Mouse (Mus musculus) neural tube, embryonic 14.5 days (tissue): ENCODE results near the gene St6galnac5. TPM values are rescaled to one million over a fixed set of nuclear protein-coding genes. Genes with fewer than 3 reads are reported as not detected.
A peak's percentile ranks its signal among the peaks of the same experiment; 100 is the strongest.

ENCODE experiments used
- ATAC-seq: fragments of 200-750 bp; cut with Nextera tagmentation; 2 replicates; pipeline ENCODE4 v1.8.0; 2017; ENCODE audit warnings: low read depth, mild to moderate bottlenecking, moderate TSS enrichment, moderate library complexity
- H3K27ac ChIP-seq: fragments of 300-500 bp; sonication (generic); 2 replicates; pipeline ENCODE4 v1.5.1; 2014; ENCODE audit warnings: low read depth, mild to moderate bottlenecking, control low read depth, low read length, moderate library complexity, mixed read lengths
- H3K27me3 ChIP-seq: fragments of 300-500 bp; sonication (generic); 2 replicates; pipeline ENCODE4 v1.6.1; 2014; ENCODE audit warnings: low read length; ENCODE audit not compliant: control insufficient read depth, insufficient read depth
- H3K36me3 ChIP-seq: fragments of 300-500 bp; sonication (generic); 2 replicates; pipeline ENCODE4 v1.6.1; 2014; ENCODE audit warnings: low read length, mixed read lengths; ENCODE audit not compliant: control insufficient read depth, insufficient read depth
- H3K4me1 ChIP-seq: fragments of 300-500 bp; sonication (generic); 2 replicates; pipeline ENCODE4 v1.6.1; 2014; ENCODE audit warnings: low read length; ENCODE audit not compliant: control insufficient read depth, insufficient read depth
- H3K4me2 ChIP-seq: fragments of 300-500 bp; sonication (generic); 2 replicates; pipeline ENCODE4 v1.6.1; 2014; ENCODE audit warnings: mild to moderate bottlenecking, low read depth, low read length, control low read depth
- H3K4me3 ChIP-seq: fragments of 300-500 bp; sonication (generic); 2 replicates; pipeline ENCODE4 v1.5.1; 2014; ENCODE audit warnings: low read depth, low read length, control low read depth, mixed read lengths
- H3K9ac ChIP-seq: fragments of 300-500 bp; sonication (generic); replicated peaks from 2 replicates; pipeline ENCODE4 v1.6.1; 2014; ENCODE audit warnings: low read depth, mild to moderate bottlenecking, control low read depth, low read length, mixed read lengths
- H3K9me3 ChIP-seq: fragments of 300-500 bp; sonication (generic); 2 replicates; pipeline ENCODE4 v1.6.1; 2016; ENCODE audit warnings: low read length; ENCODE audit not compliant: control insufficient read depth
- WGBS: fragments of 180-500 bp; shearing (Covaris S2); extraction: QIAGEN DNeasy Blood & Tissue Kit; methylation state at CpG from one replicate; pipeline ENCODE4 v1.1.7; 2014; 5-methylcytosine and 5-hydroxymethylcytosine counted together
- polyA plus RNA-seq: library from polyadenylated mRNA; unstranded; fragments of >200 nt; fragmentation: Nextera tagmentation; extraction: Ambion mirVana; gene quantifications from 2 replicates; pipeline ENCODE4 v1.2.1, GENCODE M21; 2014

The St6galnac5 gene
- polyA plus RNA-seq, 1 experiment from 2014 or later: 20.4 TPM

GRCm38 (mm10) chr3:152855006-152855614 lies 126.9 kb downstream of the St6galnac5 start:
- H3K27me3 ChIP-seq: no peaks in the 10 kb centered on the region
- 43% methylated on average over 12 of the region's 12 CpGs for WGBS
- no peak overlapping the region for H3K9ac ChIP-seq
- H3K9me3 ChIP-seq: no peaks in the 10 kb centered on the region
- no peak overlapping the region for H3K4me2 ChIP-seq
- no peaks in the 10 kb centered on the region for H3K36me3 ChIP-seq
- peaks cover 6% of the 10 kb centered on the region; the same call in 1 of the 2 replicates for H3K4me1 ChIP-seq
- H3K27ac ChIP-seq: no peak overlapping the region
- no peak overlapping the region for H3K4me3 ChIP-seq
- ATAC-seq: no peak

- 0 out of 2 replicates have a peak, but pooled peaks cover 3% of the 10 kb centered on the region for H3K4me1 ChIP-seq
- no peak overlapping the region for H3K4me3 ChIP-seq
- H3K4me2 ChIP-seq: no peak overlapping the region
- no peak overlapping the region for H3K9ac ChIP-seq
- no peaks in the 10 kb centered on the region for H3K27me3 ChIP-seq
- ATAC-seq: no peak
- H3K27ac ChIP-seq: no peak overlapping the region
- no peaks in the 10 kb centered on the region for H3K9me3 ChIP-seq
- no peaks in the 10 kb centered on the region for H3K36me3 ChIP-seq
Measured at GRCm38 (mm10) chr3:152843925-152844324, 138.1 kb downstream of the St6galnac5 start.

DNA sequence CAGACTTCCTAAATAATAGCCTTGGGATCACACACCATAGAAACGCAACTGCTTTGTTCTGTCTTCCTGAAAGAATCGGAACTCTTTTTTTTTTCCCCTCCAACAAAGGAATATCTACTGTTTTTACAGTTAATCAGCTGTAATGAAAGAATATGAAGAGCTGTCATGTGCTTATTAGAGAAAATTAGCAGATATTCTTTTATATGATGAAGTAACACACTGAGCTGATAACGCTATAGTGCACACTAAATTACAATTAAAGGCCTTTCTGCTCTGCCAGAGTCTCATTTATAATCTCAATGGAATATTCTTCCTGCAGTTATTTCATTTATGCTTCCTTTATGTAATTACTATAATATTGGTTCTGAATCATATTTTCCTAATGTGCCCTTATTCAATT lies 139.4 kb downstream of the St6galnac5 start:
- WGBS: 53% methylated on average over 3 of the region's 3 CpGs
- no peaks in the 10 kb centered on the region for H3K27me3 ChIP-seq
- H3K4me2 ChIP-seq: no peak overlapping the region

DNA sequence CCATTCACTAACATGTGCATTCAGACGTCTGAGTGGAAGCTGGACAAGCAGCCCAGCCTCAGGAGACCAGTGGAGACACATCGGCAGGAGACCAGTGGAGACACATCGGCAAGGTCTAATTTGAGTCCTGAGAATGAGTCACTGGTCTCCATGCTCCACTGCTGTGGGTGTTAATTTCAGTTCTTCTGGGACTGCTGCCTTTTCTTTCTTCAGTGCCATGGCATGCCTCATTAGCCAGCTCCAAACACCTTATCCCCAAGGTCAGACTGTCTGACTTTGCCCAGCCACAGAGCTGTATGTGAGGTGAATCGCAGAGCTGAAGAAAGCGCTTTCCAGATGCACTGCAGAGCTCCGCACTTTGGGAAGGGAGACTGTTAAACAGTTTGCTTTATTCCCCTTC lies 140.8 kb downstream of the St6galnac5 start:
- Histone ChIP-seq H3K27me3 (no peaks in the 10 kb centered on the region), H3K4me3 (no peak overlapping the region), H3K4me2 (no peak overlapping the region), H3K4me1 (0 out of 2 replicates have a peak, but pooled peaks cover 3% of the 10 kb centered on the region), H3K27ac (no peak overlapping the region), H3K9ac (no peak overlapping the region), H3K36me3 (no peaks in the 10 kb centered on the region), H3K9me3 (no peaks in the 10 kb centered on the region)
- WGBS: 76% methylated on average over 6 of the region's 6 CpGs
- ATAC-seq: no peak

More for the DNA sequence above, 139.4 kb downstream of the St6galnac5 start:
- no peaks in the 10 kb centered on the region for H3K36me3 ChIP-seq
- H3K9me3 ChIP-seq: no peaks in the 10 kb centered on the region
- 0 out of 2 replicates have a peak, but pooled peaks cover 3% of the 10 kb centered on the region for H3K4me1 ChIP-seq
- no peak overlapping the region for H3K9ac ChIP-seq
- H3K4me3 ChIP-seq: no peak overlapping the region
- no peak overlapping the region for H3K27ac ChIP-seq
- no peak for ATAC-seq

DNA sequence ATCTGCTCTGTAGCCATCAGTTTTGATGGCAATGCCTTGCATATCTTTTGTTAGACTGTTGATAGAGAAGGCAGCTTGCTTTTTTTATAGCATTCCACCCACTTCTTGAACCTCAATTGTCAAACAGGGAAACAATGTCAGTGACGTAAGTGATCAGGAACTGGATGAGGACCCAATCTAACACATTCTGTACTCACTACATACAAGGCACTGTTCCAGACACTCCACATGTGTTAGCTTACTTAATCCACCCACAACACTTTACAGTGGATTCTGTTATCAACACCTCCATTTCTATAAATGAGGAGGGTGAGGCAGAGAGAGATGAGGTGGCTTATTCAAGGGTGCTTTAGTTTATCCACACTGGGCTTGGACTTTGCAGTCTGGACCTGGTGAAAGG lies 144.1 kb downstream of the St6galnac5 start:
- no peak overlapping the region for H3K9ac ChIP-seq
- H3K36me3 ChIP-seq: no peaks in the 10 kb centered on the region
- no peak overlapping the region for H3K4me2 ChIP-seq
- no peaks in the 10 kb centered on the region for H3K9me3 ChIP-seq
- no peak overlapping the region for H3K4me3 ChIP-seq
- H3K4me1 ChIP-seq: 0 out of 2 replicates have a peak, but pooled peaks cover under 1% of the 10 kb centered on the region
- 94% methylated on average over 1 of the region's 1 CpGs for WGBS
- no peak for ATAC-seq
- H3K27ac ChIP-seq: no peak overlapping the region
- H3K27me3 ChIP-seq: no peaks in the 10 kb centered on the region

- ATAC-seq: no peak
- Histone ChIP-seq H3K27me3 (no peaks in the 10 kb centered on the region), H3K4me2 (no peak overlapping the region), H3K4me1 (peaks cover 6% of the 10 kb centered on the region; the same call in 1 of the 2 replicates), H3K27ac (no peak overlapping the region), H3K9me3 (no peaks in the 10 kb centered on the region), H3K36me3 (no peaks in the 10 kb centered on the region), H3K9ac (no peak overlapping the region), H3K4me3 (no peak overlapping the region)
- WGBS: 75% methylated on average over 2 of the region's 2 CpGs
Measured at GRCm38 (mm10) chr3:152837407-152837806, 144.6 kb downstream of the St6galnac5 start.

DNA sequence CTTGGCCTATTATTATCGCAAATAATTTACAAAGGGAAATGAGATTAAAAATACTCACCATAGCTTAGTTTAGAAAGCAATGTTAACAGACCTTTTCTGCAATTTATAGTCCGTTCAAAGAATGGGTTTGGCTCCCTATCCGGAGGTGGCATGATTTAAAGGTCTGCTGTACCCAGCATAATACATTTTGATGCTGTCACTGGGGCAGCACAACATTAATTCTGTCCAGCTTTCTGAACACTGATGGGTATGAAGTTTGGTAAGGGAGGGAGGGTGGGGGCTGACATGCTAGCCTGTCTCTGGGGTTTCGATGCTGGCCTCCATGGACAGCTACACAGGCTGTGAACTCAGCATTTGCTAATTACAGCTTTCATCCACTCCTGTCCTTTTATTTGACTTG lies 149.6 kb downstream of the St6galnac5 start:
- peaks cover 7% of the 10 kb centered on the region; the same call in 1 of the 2 replicates for H3K4me1 ChIP-seq
- no peaks in the 10 kb centered on the region for H3K27me3 ChIP-seq
- no peak overlapping the region for H3K9ac ChIP-seq
- H3K36me3 ChIP-seq: no peaks in the 10 kb centered on the region
- H3K4me3 ChIP-seq: no peak overlapping the region
- no peaks in the 10 kb centered on the region for H3K9me3 ChIP-seq
- WGBS: 60% methylated on average over 4 of the region's 4 CpGs
- no peak for ATAC-seq
- H3K4me2 ChIP-seq: no peak overlapping the region
- H3K27ac ChIP-seq: no peak overlapping the region

DNA sequence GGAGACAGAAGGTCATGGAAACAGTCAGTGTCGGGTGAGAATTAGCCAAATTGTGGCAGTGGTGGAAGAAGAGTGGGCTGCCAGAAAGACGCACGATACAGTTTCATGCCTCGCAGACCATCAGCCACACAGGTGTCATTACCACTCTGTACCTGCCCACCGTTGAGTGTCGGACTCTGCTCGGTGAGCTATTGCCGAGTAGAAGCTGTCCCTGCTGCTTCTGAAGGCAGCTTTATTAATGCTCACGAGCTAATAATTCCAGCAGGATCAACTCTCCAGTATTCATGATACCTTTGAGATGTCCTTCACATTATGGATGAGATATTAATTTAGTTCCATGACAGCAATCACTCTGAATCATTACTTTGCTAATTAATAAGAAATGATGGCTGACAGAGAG lies 150.1 kb downstream of the St6galnac5 start:
- no peaks in the 10 kb centered on the region for H3K27me3 ChIP-seq
- no peak overlapping the region for H3K4me2 ChIP-seq
- WGBS: 57% methylated on average over 9 of the region's 9 CpGs
- peaks cover 7% of the 10 kb centered on the region; the same call in 1 of the 2 replicates for H3K4me1 ChIP-seq
- H3K9me3 ChIP-seq: no peaks in the 10 kb centered on the region
- no peak overlapping the region for H3K9ac ChIP-seq
- ATAC-seq: peak; percentile 51; the same call in 1 of the 2 replicates
- no peak overlapping the region for H3K27ac ChIP-seq
- H3K36me3 ChIP-seq: no peaks in the 10 kb centered on the region
- no peak overlapping the region for H3K4me3 ChIP-seq

DNA sequence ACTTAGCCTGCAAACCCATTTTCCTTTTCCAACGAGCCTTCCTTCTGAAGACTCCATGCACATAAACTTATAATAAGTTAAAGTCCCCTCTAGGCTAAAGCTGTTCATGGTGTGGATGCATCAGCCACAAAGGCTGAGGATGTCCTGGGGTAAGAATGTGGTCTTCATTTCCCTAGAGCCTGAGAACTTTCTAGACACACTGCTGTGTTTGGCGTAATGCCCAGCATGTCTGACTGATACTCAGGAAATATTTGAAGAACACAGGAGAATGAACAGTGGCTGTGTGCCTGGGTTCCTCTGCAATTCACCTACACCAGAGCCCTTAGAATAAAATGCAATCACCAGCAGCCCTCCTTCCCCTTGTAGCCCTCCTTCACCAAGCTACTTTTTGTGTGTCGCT lies 150.7 kb downstream of the St6galnac5 start:
- Histone ChIP-seq H3K36me3 (no peaks in the 10 kb centered on the region), H3K9me3 (no peaks in the 10 kb centered on the region), H3K27me3 (no peaks in the 10 kb centered on the region), H3K4me3 (no peak overlapping the region), H3K27ac (no peak overlapping the region), H3K9ac (no peak overlapping the region), H3K4me2 (no peak overlapping the region), H3K4me1 (peaks cover 7% of the 10 kb centered on the region; the same call in 1 of the 2 replicates)
- ATAC-seq: no peak
- 65% methylated on average over 3 of the region's 3 CpGs for WGBS
